Mouse (Mus musculus) limb, embryonic 13.5 days (tissue): ENCODE data around the gene Lmo7. TPM values are rescaled to one million over a fixed set of nuclear protein-coding genes. Genes with fewer than 3 reads are reported as not detected.
A peak's percentile ranks its signal among the peaks of the same experiment; 100 is the strongest.

Experiments
- ATAC-seq: fragments of 200-750 bp; cut with Nextera tagmentation; 2 replicates; pipeline ENCODE4 v1.8.0; 2017; ENCODE audit warnings: low read depth, moderate number of reproducible peaks, moderate TSS enrichment; ENCODE audit not compliant: low FRiP score
- H3K27ac ChIP-seq: fragments of 300-500 bp; sonication (generic); 2 replicates; pipeline ENCODE4 v1.5.1; 2015; ENCODE audit warnings: inconsistent platforms, mild to moderate bottlenecking, moderate library complexity
- H3K27me3 ChIP-seq: fragments of 300-500 bp; sonication (generic); 2 replicates; pipeline ENCODE4 v1.6.1; 2015; ENCODE audit warnings: mild to moderate bottlenecking, inconsistent platforms
- H3K36me3 ChIP-seq: fragments of 300-500 bp; sonication (generic); 2 replicates; pipeline ENCODE4 v1.6.1; 2015; ENCODE audit warnings: inconsistent platforms, mild to moderate bottlenecking, moderate library complexity
- H3K4me1 ChIP-seq: fragments of 300-500 bp; sonication (generic); 2 replicates; pipeline ENCODE4 v1.6.1; 2015; ENCODE audit warnings: inconsistent platforms
- H3K4me2 ChIP-seq: fragments of 300-500 bp; sonication (generic); replicated peaks from 2 replicates; pipeline ENCODE4 v1.6.1; 2015; ENCODE audit warnings: inconsistent platforms, mild to moderate bottlenecking, moderate library complexity
- H3K4me3 ChIP-seq: fragments of 300-500 bp; sonication (generic); 2 replicates; pipeline ENCODE4 v1.5.1; 2015; ENCODE audit warnings: moderate library complexity, mild to moderate bottlenecking, inconsistent platforms
- H3K9ac ChIP-seq: fragments of 300-500 bp; sonication (generic); 2 replicates; pipeline ENCODE4 v1.6.1; 2015; ENCODE audit warnings: mild to moderate bottlenecking, inconsistent platforms
- H3K9me3 ChIP-seq: fragments of 300-500 bp; sonication (generic); 2 replicates; pipeline ENCODE4 v1.6.1; 2016; ENCODE audit warnings: inconsistent platforms
- WGBS: fragments of 180-500 bp; shearing (Covaris S2); methylation state at CpG from one replicate; pipeline ENCODE4 v1.1.7; 2015; 5-methylcytosine and 5-hydroxymethylcytosine counted together
- polyA plus RNA-seq: library from polyadenylated mRNA; unstranded; fragments of >200 nt; fragmentation: Nextera tagmentation; extraction: Ambion mirVana; gene quantifications from 2 replicates; pipeline ENCODE4 v1.2.1, GENCODE M21; 2015

Gene Lmo7
- polyA plus RNA-seq, 1 experiment from 2014 or later: 14.4 TPM

DNA sequence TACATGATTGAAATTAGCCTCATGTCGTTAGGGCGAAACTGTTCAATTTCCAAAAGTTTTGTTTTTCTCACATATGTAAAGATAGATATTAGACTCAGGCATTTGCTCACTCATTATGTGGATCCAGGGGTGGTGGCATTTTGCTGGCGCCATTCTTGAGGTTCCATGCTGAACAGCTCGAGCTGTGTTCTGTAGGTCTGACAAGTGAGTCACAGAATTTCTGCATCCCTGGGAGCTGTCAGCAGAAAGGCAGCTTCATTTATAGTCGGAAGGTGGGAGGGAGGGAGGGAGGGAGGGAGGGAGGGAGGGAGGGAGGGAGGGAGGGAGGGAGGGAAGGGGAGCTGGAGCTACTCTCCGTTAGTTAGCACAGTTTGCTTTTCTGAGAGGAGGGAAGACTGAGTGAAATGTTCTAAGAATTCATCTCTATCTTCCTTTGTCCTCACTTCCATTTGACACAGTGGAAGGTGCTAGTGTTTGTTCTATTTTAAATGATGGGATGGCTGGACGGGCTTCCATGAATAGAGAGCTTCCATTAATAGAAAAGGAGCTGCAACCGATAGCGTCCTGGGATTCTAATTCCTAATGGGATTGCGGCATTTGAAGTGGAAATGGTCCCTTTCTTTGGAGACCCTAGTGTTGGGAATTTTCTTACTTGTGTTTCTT is 137.4 kb downstream of the Lmo7 start:
- Histone ChIP-seq H3K4me2 (no peak overlapping the region), H3K36me3 (no peaks in the 10 kb centered on the region), H3K4me1 (0 out of 2 replicates have a peak, but pooled peaks cover 5% of the 10 kb centered on the region), H3K9ac (no peak overlapping the region), H3K9me3 (no peaks in the 10 kb centered on the region), H3K27ac (no peak overlapping the region), H3K27me3 (0 out of 2 replicates have a peak, but pooled peaks cover 3% of the 10 kb centered on the region), H3K4me3 (no peak overlapping the region)
- ATAC-seq: no peak
- 75% methylated on average over 9 of the region's 10 CpGs for WGBS

DNA sequence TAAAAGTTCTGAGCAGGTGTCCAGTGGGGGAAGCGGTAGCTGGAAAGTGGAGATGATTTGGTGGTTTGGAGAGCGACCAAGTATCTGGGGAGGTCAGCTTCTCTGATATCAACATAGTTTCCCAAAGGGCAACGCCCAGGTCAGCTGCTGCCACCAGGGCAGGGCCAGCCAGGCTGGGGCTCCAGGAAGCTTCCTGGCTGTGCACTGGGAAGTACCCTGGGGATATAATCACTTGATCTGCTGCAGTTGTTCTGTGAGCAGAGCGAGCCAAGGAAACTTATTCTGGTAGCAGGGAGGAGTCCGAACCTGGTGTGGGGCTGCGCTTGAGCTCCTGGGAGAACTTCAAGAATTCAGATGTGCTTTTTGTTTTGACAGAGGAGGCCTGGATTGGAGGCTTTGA is 139.4 kb downstream of the Lmo7 start:
- H3K36me3 ChIP-seq: no peaks in the 10 kb centered on the region
- no peak overlapping the region for H3K27ac ChIP-seq
- H3K9me3 ChIP-seq: no peaks in the 10 kb centered on the region
- no peak overlapping the region for H3K9ac ChIP-seq
- ATAC-seq: no peak
- no peak overlapping the region for H3K4me3 ChIP-seq
- 71% methylated on average over 6 of the region's 6 CpGs for WGBS
- no peak overlapping the region for H3K4me2 ChIP-seq
- peaks cover 12% of the 10 kb centered on the region; the same call in 1 of the 2 replicates for H3K4me1 ChIP-seq
- H3K27me3 ChIP-seq: 0 out of 2 replicates have a peak, but pooled peaks cover 3% of the 10 kb centered on the region

DNA sequence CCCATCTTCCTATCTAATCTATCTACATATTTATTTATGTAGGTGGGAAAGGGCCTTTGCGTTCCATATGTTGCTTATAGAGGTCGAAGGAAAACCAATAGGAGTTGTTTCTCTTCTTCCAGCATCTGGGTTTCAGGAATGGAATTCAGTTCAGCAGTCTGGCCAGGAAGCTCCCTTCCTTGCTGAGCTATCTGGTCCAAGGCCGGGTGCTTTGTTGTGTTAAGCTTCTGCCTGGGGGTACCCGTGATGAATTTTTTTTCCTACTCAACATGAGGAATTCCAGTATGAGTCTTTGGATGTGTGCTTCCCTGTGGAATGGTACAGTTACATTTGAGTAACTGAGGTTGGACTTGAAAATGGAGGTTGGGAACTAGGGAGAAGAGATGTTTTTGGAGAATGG is 139.9 kb downstream of the Lmo7 start:
- Histone ChIP-seq H3K27ac (no peak overlapping the region), H3K36me3 (no peaks in the 10 kb centered on the region), H3K4me1 (peaks cover 12% of the 10 kb centered on the region; the same call in 1 of the 2 replicates), H3K4me3 (no peak overlapping the region), H3K27me3 (0 out of 2 replicates have a peak, but pooled peaks cover 3% of the 10 kb centered on the region), H3K4me2 (no peak overlapping the region), H3K9ac (no peak overlapping the region), H3K9me3 (no peaks in the 10 kb centered on the region)
- no peak for ATAC-seq
- WGBS: 80% methylated on average over 4 of the region's 4 CpGs

DNA sequence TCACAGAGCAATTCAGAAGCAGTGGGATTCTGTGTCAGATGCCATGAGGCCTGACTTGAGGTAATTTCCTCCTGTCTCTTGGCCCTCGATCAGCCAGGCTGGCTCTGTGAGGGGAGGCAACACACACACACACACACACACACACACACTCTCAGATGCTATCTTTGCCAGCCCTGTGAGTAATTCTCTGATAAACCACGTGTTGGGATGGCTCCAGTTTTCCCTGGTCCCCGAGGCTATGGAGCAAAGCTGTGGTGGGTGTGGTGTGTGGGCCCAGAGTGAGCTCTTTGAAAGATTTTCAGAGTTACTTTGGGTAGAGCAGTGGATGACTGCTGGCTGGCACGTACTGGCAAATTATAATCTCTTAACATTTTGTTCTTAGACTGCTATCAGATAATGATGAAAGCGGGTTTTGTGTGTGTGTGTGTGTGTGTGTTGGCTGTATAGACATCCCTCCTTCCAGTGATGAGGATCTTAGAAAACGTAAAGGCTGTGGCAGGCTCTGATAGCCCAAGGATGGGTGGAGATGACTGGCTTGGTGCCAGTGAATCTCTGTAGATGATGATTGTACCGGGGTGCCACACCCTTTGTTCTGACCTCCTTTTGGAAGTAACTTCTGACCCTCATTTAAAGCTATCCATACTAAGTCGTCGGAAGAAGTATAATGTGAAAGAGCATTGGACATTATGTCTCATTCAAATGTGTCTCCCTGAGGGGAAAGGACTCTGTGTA is 140.6 kb downstream of the Lmo7 start:
- WGBS: 73% methylated on average over 9 of the region's 9 CpGs
- no peak for ATAC-seq
- H3K4me1 ChIP-seq: peaks cover 12% of the 10 kb centered on the region; the same call in 1 of the 2 replicates
- no peak overlapping the region for H3K4me3 ChIP-seq
- H3K4me2 ChIP-seq: no peak overlapping the region
- H3K36me3 ChIP-seq: no peaks in the 10 kb centered on the region
- no peak overlapping the region for H3K9ac ChIP-seq
- no peak overlapping the region for H3K27ac ChIP-seq
- 0 out of 2 replicates have a peak, but pooled peaks cover 3% of the 10 kb centered on the region for H3K27me3 ChIP-seq
- no peaks in the 10 kb centered on the region for H3K9me3 ChIP-seq

DNA sequence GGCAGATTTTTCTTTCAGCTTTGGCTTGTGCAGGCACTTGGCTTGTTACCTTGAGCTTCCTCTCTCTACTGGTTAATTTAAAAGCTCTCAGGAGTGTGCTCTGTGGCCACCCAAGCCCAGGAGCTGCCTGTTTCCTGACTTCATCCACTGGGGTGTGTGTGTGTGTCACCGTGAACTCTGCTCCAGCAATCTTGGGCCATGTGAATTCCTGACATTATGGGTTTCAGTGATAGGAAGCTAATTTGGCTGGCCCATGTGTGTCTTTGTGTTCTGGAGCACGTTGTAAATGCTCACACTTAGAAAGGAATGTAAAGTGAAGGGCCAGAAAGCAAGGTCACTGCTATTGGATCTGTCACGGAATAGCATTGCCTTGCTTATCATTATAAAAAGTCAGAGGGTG is 143.1 kb downstream of the Lmo7 start:
- no peaks in the 10 kb centered on the region for H3K9me3 ChIP-seq
- ATAC-seq: no peak

GRCm38 (mm10) chr14:101878346-101879049 is 148.7 kb downstream of the Lmo7 start:
- no peak for ATAC-seq
- no peaks in the 10 kb centered on the region for H3K36me3 ChIP-seq
- WGBS: 48% methylated on average over 8 of the region's 8 CpGs
- no peak overlapping the region for H3K4me2 ChIP-seq
- peaks cover 12% of the 10 kb centered on the region for H3K4me1 ChIP-seq
- no peak overlapping the region for H3K9ac ChIP-seq
- peaks cover 1% of the 10 kb centered on the region; the same call in 1 of the 2 replicates for H3K27me3 ChIP-seq
- no peaks in the 10 kb centered on the region for H3K9me3 ChIP-seq
- no peak overlapping the region for H3K4me3 ChIP-seq
- no peak overlapping the region for H3K27ac ChIP-seq

More for the DNA sequence above, 143.1 kb downstream of the Lmo7 start:
- WGBS: 42% methylated on average over 3 of the region's 3 CpGs
- Histone ChIP-seq H3K4me1 (peaks cover 12% of the 10 kb centered on the region; the same call in 1 of the 2 replicates), H3K36me3 (no peaks in the 10 kb centered on the region), H3K4me3 (no peak overlapping the region), H3K27me3 (0 out of 2 replicates have a peak, but pooled peaks cover 3% of the 10 kb centered on the region), H3K27ac (no peak overlapping the region), H3K4me2 (no peak overlapping the region), H3K9ac (no peak overlapping the region)

- WGBS: 42% methylated on average over 7 of the region's 7 CpGs
- Histone ChIP-seq H3K9me3 (no peaks in the 10 kb centered on the region), H3K27ac (no peak overlapping the region), H3K4me3 (no peak overlapping the region), H3K4me2 (no peak overlapping the region), H3K4me1 (peaks cover 16% of the 10 kb centered on the region), H3K27me3 (peaks cover 5% of the 10 kb centered on the region; the same call in 1 of the 2 replicates), H3K36me3 (no peaks in the 10 kb centered on the region), H3K9ac (no peak overlapping the region)
- 0 out of 2 replicates have a peak, but pooled peaks have one; percentile 40 for ATAC-seq
Observed at GRCm38 (mm10) chr14:101879050-101879694, 149.4 kb downstream of the Lmo7 start.

DNA sequence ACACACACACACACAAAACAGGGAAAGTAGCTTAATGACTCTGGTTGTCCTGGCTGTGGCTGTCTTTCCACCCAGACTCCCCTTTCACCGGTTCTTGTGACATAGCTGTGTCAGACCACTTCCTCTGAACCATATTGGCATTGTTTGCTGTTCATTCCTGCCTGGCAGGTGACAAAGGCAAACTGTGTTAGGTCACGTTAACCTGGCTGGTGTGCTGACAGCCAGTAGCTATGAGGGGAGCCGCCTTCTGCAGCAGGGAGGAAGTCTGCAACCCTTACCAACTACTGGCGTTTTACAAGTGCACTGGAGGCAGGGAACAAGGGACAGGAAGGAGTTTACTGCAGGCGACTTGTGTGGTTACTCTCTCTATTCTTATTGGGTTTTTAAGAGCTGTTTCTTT is 153.2 kb downstream of the Lmo7 start:
- Histone ChIP-seq H3K4me2 (no peak overlapping the region), H3K4me3 (no peak overlapping the region), H3K27me3 (peaks cover 5% of the 10 kb centered on the region; the same call in 1 of the 2 replicates), H3K36me3 (peaks cover 8% of the 10 kb centered on the region), H3K9me3 (no peaks in the 10 kb centered on the region), H3K27ac (no peak overlapping the region), H3K9ac (no peak overlapping the region), H3K4me1 (peaks cover 16% of the 10 kb centered on the region)
- 14% methylated on average over 5 of the region's 5 CpGs for WGBS
- ATAC-seq: no peak

DNA sequence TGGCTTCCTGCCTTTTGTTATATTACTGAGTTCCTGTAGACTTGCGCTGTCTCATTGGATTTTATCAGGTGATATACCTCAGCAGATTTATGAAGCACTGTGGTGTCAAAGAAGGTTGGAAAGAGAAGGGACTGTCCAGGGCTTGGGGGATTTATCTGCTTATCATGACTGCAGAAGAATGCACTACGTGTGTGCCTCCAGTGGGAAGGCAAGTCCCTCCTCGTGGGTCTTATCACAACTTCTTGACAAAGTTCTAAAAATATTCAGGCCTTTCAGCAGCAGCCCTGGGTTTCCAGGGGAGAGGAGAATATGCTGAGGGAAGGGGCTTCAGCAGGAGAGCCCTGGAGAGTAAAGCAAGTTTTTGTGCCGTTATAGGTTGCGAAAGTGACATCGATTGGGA is 154.0 kb downstream of the Lmo7 start:
- peaks cover 16% of the 10 kb centered on the region for H3K4me1 ChIP-seq
- peaks cover 8% of the 10 kb centered on the region for H3K36me3 ChIP-seq
- no peak overlapping the region for H3K9ac ChIP-seq
- ATAC-seq: no peak
- no peak overlapping the region for H3K27ac ChIP-seq
- no peak overlapping the region for H3K4me2 ChIP-seq
- H3K9me3 ChIP-seq: no peaks in the 10 kb centered on the region
- H3K4me3 ChIP-seq: no peak overlapping the region
- 91% methylated on average over 6 of the region's 6 CpGs for WGBS
- H3K27me3 ChIP-seq: peaks cover 5% of the 10 kb centered on the region; the same call in 1 of the 2 replicates

- ATAC-seq: no peak
- no peak overlapping the region for H3K9ac ChIP-seq
- peaks cover 11% of the 10 kb centered on the region for H3K4me1 ChIP-seq
- H3K27ac ChIP-seq: no peak overlapping the region
- no peaks in the 10 kb centered on the region for H3K9me3 ChIP-seq
- 93% methylated on average over 10 of the region's 10 CpGs for WGBS
- peaks cover 8% of the 10 kb centered on the region for H3K36me3 ChIP-seq
- no peak overlapping the region for H3K4me2 ChIP-seq
- H3K27me3 ChIP-seq: peaks cover 5% of the 10 kb centered on the region; the same call in 1 of the 2 replicates
- H3K4me3 ChIP-seq: no peak overlapping the region
Observed at GRCm38 (mm10) chr14:101886320-101886719, 156.6 kb downstream of the Lmo7 start.

- H3K27me3 ChIP-seq: no peaks in the 10 kb centered on the region
- H3K4me3 ChIP-seq: no peak overlapping the region
- H3K36me3 ChIP-seq: no peaks in the 10 kb centered on the region; the same call in 1 of the 2 replicates
- no peak overlapping the region for H3K9ac ChIP-seq
- H3K27ac ChIP-seq: no peak overlapping the region
- WGBS: 80% methylated on average over 10 of the region's 10 CpGs
- ATAC-seq: peak; percentile 34; the same call in 1 of the 2 replicates
- H3K4me2 ChIP-seq: no peak overlapping the region
- no peaks in the 10 kb centered on the region for H3K9me3 ChIP-seq
- peaks cover 11% of the 10 kb centered on the region for H3K4me1 ChIP-seq
Observed at GRCm38 (mm10) chr14:101891903-101892448, 162.2 kb downstream of the Lmo7 start.
